24 mouse cellular contexts compared by ENCODE assay signal in the genomic region with DNA sequence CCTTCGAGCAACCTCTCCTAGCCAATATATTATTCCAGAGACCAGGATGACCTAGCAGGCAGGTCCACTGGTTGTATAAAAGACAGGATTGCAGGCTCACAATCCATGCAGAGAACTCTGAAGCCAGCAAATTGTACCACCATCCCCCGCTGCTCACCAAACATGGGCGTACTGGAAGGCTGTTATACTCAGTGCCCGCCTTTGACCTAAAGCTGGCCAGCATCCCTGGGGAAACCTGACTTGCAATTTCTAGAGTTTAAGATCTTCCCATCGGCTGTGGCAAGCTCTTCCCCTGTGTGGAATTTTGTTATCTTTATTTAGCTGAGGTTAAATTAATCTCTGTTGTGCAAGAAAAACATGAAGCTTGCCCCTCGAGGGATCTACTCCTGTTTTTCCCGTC. TPM values are rescaled to one million over a fixed set of nuclear protein-coding genes. Genes with fewer than 3 reads are reported as not detected.
DNase-seq lines count a peak whose midpoint lies in the region; ATAC-seq lines count a peak whose summit lies in the region.
"Had no signal": no experiment of that assay in that cellular context is flagged by ENCODE, and none has a peak within 500 bp of the region (broad histone marks: within the 10 kb centered on the region; RNA-seq: fewer than 3 reads in every experiment).

No protein-coding gene starts in this region.

- H3K36me3 ChIP-seq in midbrain, embryonic 14.5 days (ENCODE audit: control insufficient read depth, insufficient read depth, low read length): peaks cover 20% of the 10 kb centered on the region

- H3K4me3 ChIP-seq in midbrain, embryonic 14.5 days (replicated peaks; ENCODE audit: low read depth, low read length): no peak overlapping the region
- H3K4me3 ChIP-seq: heart, adult 2 months; hindbrain, embryonic 12.5 days; hindbrain, embryonic 15.5 days had no signal

- no peaks in the 10 kb centered on the region for H3K9me3 ChIP-seq in midbrain, embryonic 14.5 days (ENCODE audit: control insufficient read depth, low read length)
- H3K9me3 ChIP-seq: hindbrain, embryonic 12.5 days; hindbrain, embryonic 15.5 days had no signal

- DNase-seq in embryo, embryonic 10.5 days (ENCODE audit: low spot score): peak; percentile 50
- DNase-seq in embryo, embryonic 9.5 days (ENCODE audit: extremely low spot score): no peak
- peak; percentile 39 for DNase-seq in testis, postnatal 10 days (ENCODE audit: low spot score)
- no peak for DNase-seq in testis, postnatal 14 days (ENCODE audit: low spot score)
- DNase-seq in adipocyte (ENCODE audit: low spot score): peak; percentile 67
- DNase-seq in frontal cortex, postnatal 36 days (ENCODE audit: low spot score in 2 of 2): no peak
- DNase-seq in midbrain, embryonic 14.5 days: no peak
- DNase-seq: adrenal gland, adult 2 months; adrenal gland, postnatal 14 days; cerebellum, adult 18-20 months; cerebellum, adult 9-10 months; cerebellum, postnatal 14 days; embryo, embryonic 11 days; forebrain, postnatal 0 days; gastrocnemius, postnatal 10 days; heart, adult 2 months; kidney, adult 2 months had no signal

- ATAC-seq in midbrain, embryonic 14.5 days (ENCODE audit: low FRiP score, low TSS enrichment): no peak
- ATAC-seq: CD4-positive, CD25-positive, alpha-beta regulatory T cell, adult 4 months; forebrain, embryonic 14.5 days; forebrain, postnatal 0 days; intestine, postnatal 0 days; Patski had no signal

- H3K9ac ChIP-seq in midbrain, embryonic 14.5 days (replicated peaks; ENCODE audit: low read length): no peak overlapping the region
- H3K9ac ChIP-seq: forebrain, postnatal 0 days; hindbrain, embryonic 12.5 days; hindbrain, embryonic 15.5 days had no signal

- no peaks in the 10 kb centered on the region for H3K27me3 ChIP-seq in midbrain, embryonic 14.5 days (ENCODE audit: control insufficient read depth, insufficient read depth, low read length)
- H3K27me3 ChIP-seq: hindbrain, embryonic 12.5 days; hindbrain, embryonic 15.5 days; Patski had no signal

- H3K27ac ChIP-seq in midbrain, embryonic 14.5 days (replicated peaks; ENCODE audit: low read depth, low read length): no peak overlapping the region
- H3K27ac ChIP-seq: heart, adult 2 months; hindbrain, embryonic 12.5 days; hindbrain, embryonic 15.5 days had no signal

- H3K4me1 ChIP-seq in midbrain, embryonic 14.5 days (ENCODE audit: control insufficient read depth, insufficient read depth, low read length): no peaks in the 10 kb centered on the region
- H3K4me1 ChIP-seq: hindbrain, embryonic 15.5 days had no signal

- 77% methylated on average over 7 of the region's 7 CpGs for WGBS in midbrain, embryonic 14.5 days

- no peak overlapping the region for H3K4me2 ChIP-seq in midbrain, embryonic 14.5 days (ENCODE audit: low read length)
- H3K4me2 ChIP-seq: heart, embryonic 11.5 days; hindbrain, embryonic 12.5 days; hindbrain, embryonic 15.5 days had no signal

RNA-seq across cellular contexts. Expression of a gene that starts 24.0 kb away (rescaled TPM):
- 13.0 and 16.5 TPM in 2 replicates for polyA plus RNA-seq in midbrain, embryonic 14.5 days (2014; fragmentation: Nextera tagmentation; extraction: Ambion mirVana)

RNA-seq across cellular contexts. Expression of a gene that starts 24.2 kb away (rescaled TPM):
- polyA plus RNA-seq in midbrain, embryonic 14.5 days (2014; fragmentation: Nextera tagmentation; extraction: Ambion mirVana): 301 and 306 TPM in 2 replicates

Comparison
In these comparisons a context has a peak if more than half of its experiments do, and no peak if none do; other contexts are left out.
1. DNase-seq: peak in embryo, embryonic 10.5 days (single experiment), testis, postnatal 10 days (single experiment) and adipocyte (single experiment); none in embryo, embryonic 9.5 days (single experiment), testis, postnatal 14 days (single experiment), frontal cortex, postnatal 36 days (0 of 2) and midbrain, embryonic 14.5 days (single experiment).